Mouse (Mus musculus): ENCODE measurements at regions not wholly inside any gene's neighbourhood (a gene's known extent, or its start where the extent isn't known, plus 50 kb on each side); places are given as distances from the start of the nearest gene placed in this dataset.

DNA sequence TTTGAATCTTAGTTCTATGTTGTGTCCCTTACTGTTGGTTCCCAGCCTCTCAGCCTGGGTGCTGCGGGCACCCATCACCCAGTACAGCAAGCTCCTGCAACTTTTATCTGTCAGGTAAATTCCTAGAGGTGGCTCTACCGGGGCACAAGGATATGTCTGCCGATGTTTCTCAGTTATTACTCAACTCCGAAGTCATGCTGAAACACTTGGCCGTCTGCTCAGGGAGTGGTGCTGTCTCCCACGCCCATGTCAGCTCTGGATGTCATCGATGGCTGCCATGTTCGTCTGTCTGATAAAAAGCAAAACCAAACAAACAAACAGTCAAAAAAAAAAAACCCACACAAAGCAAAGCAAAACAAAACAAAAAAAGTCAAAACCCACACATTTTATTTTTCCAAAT, 171.4 kb downstream of the Bmp7 start:
- DNase-seq, result no peak
- ATAC-seq, result no peak
- H3K27me3 ChIP-seq (ENCODE audit: insufficient read depth, low read length), result 0 out of 2 replicates have a peak, but pooled peaks cover 2% of the 10 kb centered on the region
- no peak overlapping the region for H3K4me3 ChIP-seq (ENCODE audit: low read depth, low read length)
- H3K4me1 ChIP-seq (ENCODE audit: insufficient read depth), result no peaks in the 10 kb centered on the region
- no peak for TF ChIP-seq EP300 (IDR thresholded peaks at IDR 0.05; ENCODE audit: low read depth)
- no peak for TF ChIP-seq CTCF (IDR thresholded peaks at IDR 0.05; ENCODE audit: low read depth)
- H3K36me3 ChIP-seq (replicated peaks; ENCODE audit: insufficient read depth, low read length), result no peaks in the 10 kb centered on the region
- no peak overlapping the region for H3K4me2 ChIP-seq (ENCODE audit: low read depth, low read length)
- no peaks in the 10 kb centered on the region for H3K9me3 ChIP-seq (ENCODE audit: low read length)
- no peak overlapping the region for H3K27ac ChIP-seq (ENCODE audit: low read depth)
- WGBS (ENCODE audit: insufficient replicate concordance), result 74% methylated on average over 8 of the region's 8 CpGs
- H3K9ac ChIP-seq (replicated peaks), result no peak overlapping the region

DNA sequence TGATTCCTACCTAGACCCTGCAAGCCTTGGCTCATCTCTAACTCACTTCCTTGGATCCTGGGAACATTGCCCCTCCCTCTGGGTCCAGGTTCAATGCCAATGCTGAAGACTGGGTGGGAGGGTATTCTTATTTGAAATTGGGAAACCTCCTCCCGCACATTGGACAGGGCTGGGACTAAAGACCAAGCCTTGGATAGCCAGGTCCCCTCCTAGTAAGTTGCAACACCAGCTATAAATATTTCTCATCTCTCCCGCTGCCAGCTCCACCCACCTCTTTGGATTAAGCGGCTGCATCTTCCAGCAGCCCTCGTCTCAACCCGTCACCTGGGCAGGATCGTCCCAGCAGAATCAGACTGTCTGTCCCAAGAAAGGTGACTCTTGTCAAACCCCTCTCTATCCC, 170.1 kb downstream of the Bmp7 start:
- H3K36me3 ChIP-seq (replicated peaks; ENCODE audit: insufficient read depth, low read length), result no peaks in the 10 kb centered on the region
- 76% methylated on average over 6 of the region's 6 CpGs for WGBS (ENCODE audit: insufficient replicate concordance)
- no peak overlapping the region for H3K4me3 ChIP-seq (ENCODE audit: low read depth, low read length)
- no peaks in the 10 kb centered on the region for H3K9me3 ChIP-seq (ENCODE audit: low read length)
- DNase-seq (no peak), ATAC-seq (no peak)
- 0 out of 2 replicates have a peak, but pooled peaks cover 2% of the 10 kb centered on the region for H3K27me3 ChIP-seq (ENCODE audit: insufficient read depth, low read length)
- no peak overlapping the region for H3K4me2 ChIP-seq (ENCODE audit: low read depth, low read length)
- H3K27ac ChIP-seq (ENCODE audit: low read depth), result no peak overlapping the region
- H3K9ac ChIP-seq (replicated peaks), result no peak overlapping the region
- no peaks in the 10 kb centered on the region for H3K4me1 ChIP-seq (ENCODE audit: insufficient read depth)
- TF ChIP-seq EP300 (IDR thresholded peaks at IDR 0.05; ENCODE audit: low read depth) (no peak), CTCF (IDR thresholded peaks at IDR 0.05; ENCODE audit: low read depth) (no peak)

DNA sequence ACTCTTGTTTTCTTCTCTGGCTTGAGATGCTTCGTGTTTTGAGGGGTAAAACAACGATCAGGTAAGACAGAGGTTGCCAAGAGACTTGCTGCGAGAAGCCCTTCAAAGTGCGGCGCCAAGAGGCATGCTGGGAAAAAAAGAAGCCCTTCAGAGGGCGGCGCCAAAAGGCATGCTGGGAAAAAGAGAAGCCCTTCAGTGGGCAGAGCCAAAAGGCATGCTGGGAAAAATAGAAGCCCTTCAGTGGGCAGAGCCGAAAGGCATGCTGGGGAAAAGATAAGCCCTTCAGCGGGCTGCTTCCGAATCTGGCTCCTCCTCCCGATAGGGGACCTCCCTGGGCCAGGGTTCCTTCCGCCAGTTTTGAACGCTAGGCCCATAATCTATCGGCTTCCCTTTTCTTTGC, 169.5 kb downstream of the Bmp7 start:
- Histone ChIP-seq H3K36me3 (replicated peaks; ENCODE audit: insufficient read depth, low read length) (no peaks in the 10 kb centered on the region), H3K4me1 (ENCODE audit: insufficient read depth) (no peaks in the 10 kb centered on the region), H3K4me2 (ENCODE audit: low read depth, low read length) (no peak overlapping the region), H3K9ac (replicated peaks) (no peak overlapping the region), H3K27me3 (ENCODE audit: insufficient read depth, low read length) (0 out of 2 replicates have a peak, but pooled peaks cover 2% of the 10 kb centered on the region), H3K9me3 (ENCODE audit: low read length) (no peaks in the 10 kb centered on the region), H3K27ac (ENCODE audit: low read depth) (no peak overlapping the region), H3K4me3 (ENCODE audit: low read depth, low read length) (no peak overlapping the region)
- whole genome bisulfite sequencing (ENCODE audit: insufficient replicate concordance), result 77% methylated on average over 14 of the region's 14 CpGs
- TF ChIP-seq EP300 (IDR thresholded peaks at IDR 0.05; ENCODE audit: low read depth), result no peak
- TF ChIP-seq CTCF (IDR thresholded peaks at IDR 0.05; ENCODE audit: low read depth), result no peak
- ATAC-seq, result no peak
- no peak for DNase-seq

DNA sequence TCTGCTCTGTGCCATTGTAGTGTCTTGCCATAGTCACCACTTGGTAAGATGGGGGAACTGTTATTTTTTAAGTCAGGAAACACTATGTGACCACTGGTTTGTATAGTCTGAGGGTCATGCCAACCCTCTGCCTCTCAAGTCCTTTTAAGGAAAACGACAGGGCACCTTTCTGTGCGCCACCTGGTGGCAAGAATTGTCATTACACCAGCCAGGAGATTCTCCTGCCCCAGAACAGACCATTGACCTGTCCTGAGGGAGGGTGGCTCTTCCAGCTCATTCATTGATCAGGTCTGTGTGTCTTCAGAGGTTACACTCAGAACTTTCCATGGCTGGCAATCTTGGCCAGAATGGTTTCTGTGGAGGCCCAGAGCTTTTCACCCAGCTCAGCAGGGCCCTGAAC, 166.9 kb downstream of the Bmp7 start:
- Histone ChIP-seq H3K9ac (replicated peaks) (no peak overlapping the region), H3K9me3 (ENCODE audit: low read length) (no peaks in the 10 kb centered on the region), H3K36me3 (replicated peaks; ENCODE audit: insufficient read depth, low read length) (no peaks in the 10 kb centered on the region), H3K27me3 (ENCODE audit: insufficient read depth, low read length) (no peaks in the 10 kb centered on the region), H3K4me1 (ENCODE audit: insufficient read depth) (no peaks in the 10 kb centered on the region), H3K4me2 (ENCODE audit: low read depth, low read length) (no peak overlapping the region), H3K4me3 (ENCODE audit: low read depth, low read length) (no peak overlapping the region), H3K27ac (ENCODE audit: low read depth) (no peak overlapping the region)
- 0% methylated on average over 2 of the region's 2 CpGs for WGBS (ENCODE audit: insufficient replicate concordance)
- TF ChIP-seq CTCF (IDR thresholded peaks at IDR 0.05; ENCODE audit: low read depth) (peak; percentile 88), EP300 (IDR thresholded peaks at IDR 0.05; ENCODE audit: low read depth) (no peak)
- DNase-seq, result peak; percentile 77
- no peak for ATAC-seq

DNA sequence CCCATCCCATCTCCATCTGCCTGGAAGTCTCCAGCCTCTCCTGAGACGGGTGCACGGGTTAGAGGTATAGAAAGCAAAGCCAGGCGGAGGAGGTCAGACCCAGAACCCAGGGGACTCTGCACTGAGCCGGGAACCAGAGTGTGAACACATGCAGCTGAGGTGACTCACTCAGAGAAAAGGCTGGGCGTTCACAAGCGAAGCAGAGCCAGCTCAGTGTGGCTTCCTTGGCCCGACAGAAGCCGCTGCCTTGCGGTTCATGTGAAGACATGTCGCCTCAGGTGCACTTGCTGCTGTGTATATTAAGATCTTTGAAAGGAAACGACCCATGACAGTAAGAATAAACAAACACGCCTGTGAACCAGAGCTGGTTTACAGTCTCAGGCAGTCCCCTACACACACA, 163.6 kb downstream of the Bmp7 start:
- Histone ChIP-seq H3K36me3 (replicated peaks; ENCODE audit: insufficient read depth, low read length) (no peaks in the 10 kb centered on the region), H3K4me1 (ENCODE audit: insufficient read depth) (no peaks in the 10 kb centered on the region), H3K27ac (ENCODE audit: low read depth) (no peak overlapping the region), H3K9ac (replicated peaks) (no peak overlapping the region), H3K27me3 (ENCODE audit: insufficient read depth, low read length) (no peaks in the 10 kb centered on the region), H3K4me2 (ENCODE audit: low read depth, low read length) (no peak overlapping the region), H3K9me3 (ENCODE audit: low read length) (no peaks in the 10 kb centered on the region), H3K4me3 (ENCODE audit: low read depth, low read length) (no peak overlapping the region)
- ATAC-seq (no peak), DNase-seq (no peak)
- TF ChIP-seq EP300 (IDR thresholded peaks at IDR 0.05; ENCODE audit: low read depth) (no peak), CTCF (IDR thresholded peaks at IDR 0.05; ENCODE audit: low read depth) (no peak)
- 69% methylated on average over 12 of the region's 12 CpGs for WGBS (ENCODE audit: insufficient replicate concordance)

DNA sequence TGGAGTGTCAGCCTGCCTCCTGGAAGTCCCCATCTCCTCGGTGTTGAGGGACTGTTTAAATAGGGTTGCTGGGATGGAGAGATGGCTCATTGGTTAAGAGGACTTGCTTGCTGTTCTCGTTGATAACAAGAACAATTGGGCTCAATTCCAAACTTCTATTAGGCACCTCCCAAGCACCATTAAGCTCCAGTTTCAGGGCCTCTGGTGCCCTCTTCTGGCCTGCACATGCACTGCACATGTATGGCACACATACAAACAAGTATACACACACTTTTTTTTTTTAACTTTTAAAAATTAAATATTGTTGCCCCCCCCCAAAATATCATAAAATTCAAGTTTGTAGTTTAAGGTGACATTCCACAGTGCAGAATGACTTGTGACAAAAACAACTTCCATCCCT, 162.3 kb downstream of the Bmp7 start:
- H3K27ac ChIP-seq (ENCODE audit: low read depth), result no peak overlapping the region
- no peaks in the 10 kb centered on the region for H3K9me3 ChIP-seq (ENCODE audit: low read length)
- ATAC-seq, result no peak
- TF ChIP-seq CTCF (IDR thresholded peaks at IDR 0.05; ENCODE audit: low read depth) (peak; percentile 20), EP300 (IDR thresholded peaks at IDR 0.05; ENCODE audit: low read depth) (no peak)
- DNase-seq, result no peak
- H3K9ac ChIP-seq (replicated peaks), result no peak overlapping the region
- no peaks in the 10 kb centered on the region for H3K27me3 ChIP-seq (ENCODE audit: insufficient read depth, low read length)
- 65% methylated on average over 2 of the region's 2 CpGs for WGBS (ENCODE audit: insufficient replicate concordance)
- no peaks in the 10 kb centered on the region for H3K36me3 ChIP-seq (replicated peaks; ENCODE audit: insufficient read depth, low read length)
- no peak overlapping the region for H3K4me3 ChIP-seq (ENCODE audit: low read depth, low read length)
- no peak overlapping the region for H3K4me2 ChIP-seq (ENCODE audit: low read depth, low read length)
- no peaks in the 10 kb centered on the region for H3K4me1 ChIP-seq (ENCODE audit: insufficient read depth)

DNA sequence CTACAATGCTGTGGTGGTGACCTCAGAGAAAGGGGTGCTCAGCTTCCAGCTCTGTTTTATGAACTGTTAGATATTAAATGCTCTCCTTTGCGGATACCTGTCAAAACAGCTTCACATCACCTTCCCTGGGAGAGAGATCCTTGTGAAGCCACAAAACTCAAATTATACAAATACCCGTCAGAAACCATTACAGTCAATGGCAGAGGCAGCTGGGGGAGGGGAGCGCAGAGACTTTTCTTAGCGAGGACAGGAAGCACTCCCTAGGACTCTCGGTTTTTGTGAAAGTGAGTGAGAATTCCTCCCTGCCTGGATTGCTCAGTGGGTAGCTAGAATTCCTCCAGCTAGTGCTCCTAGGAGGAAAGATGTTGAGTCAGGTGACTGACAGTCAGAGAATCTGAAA, 161.0 kb downstream of the Bmp7 start:
- H3K4me3 ChIP-seq (ENCODE audit: low read depth, low read length), result no peak overlapping the region
- no peaks in the 10 kb centered on the region for H3K36me3 ChIP-seq (replicated peaks; ENCODE audit: insufficient read depth, low read length)
- no peak overlapping the region for H3K27ac ChIP-seq (ENCODE audit: low read depth)
- TF ChIP-seq CTCF (IDR thresholded peaks at IDR 0.05; ENCODE audit: low read depth) (no peak), EP300 (IDR thresholded peaks at IDR 0.05; ENCODE audit: low read depth) (no peak)
- no peak for DNase-seq
- no peak for ATAC-seq
- H3K27me3 ChIP-seq (ENCODE audit: insufficient read depth, low read length), result no peaks in the 10 kb centered on the region
- H3K9ac ChIP-seq (replicated peaks), result no peak overlapping the region
- WGBS (ENCODE audit: insufficient replicate concordance), result 22% methylated on average over 5 of the region's 5 CpGs
- H3K4me2 ChIP-seq (ENCODE audit: low read depth, low read length), result no peak overlapping the region
- no peaks in the 10 kb centered on the region for H3K4me1 ChIP-seq (ENCODE audit: insufficient read depth)
- H3K9me3 ChIP-seq (ENCODE audit: low read length), result peaks cover 7% of the 10 kb centered on the region; the same call in 1 of the 2 replicates

All from liver, postnatal 0 days (tissue).